Mouse (Mus musculus) liver, embryonic 15.5 days (tissue): ENCODE results near the gene Asic2. TPM values are rescaled to one million over a fixed set of nuclear protein-coding genes. Genes with fewer than 3 reads are reported as not detected.
A peak's percentile ranks its signal among the peaks of the same experiment; 100 is the strongest.

ENCODE experiments used
- ATAC-seq: fragments of 200-750 bp; cut with Nextera tagmentation; 2 replicates; pipeline ENCODE4 v1.8.0; 2017; ENCODE audit warnings: moderate number of reproducible peaks, mild to moderate bottlenecking, moderate library complexity; ENCODE audit not compliant: insufficient read depth
- H3K27ac ChIP-seq: fragments of 300-500 bp; sonication (generic); replicated peaks from 2 replicates; pipeline ENCODE4 v1.5.1; 2015; ENCODE audit warnings: mild to moderate bottlenecking, inconsistent platforms
- H3K27me3 ChIP-seq: fragments of 300-500 bp; sonication (generic); 2 replicates; pipeline ENCODE4 v1.6.1; 2015; ENCODE audit warnings: mild to moderate bottlenecking, inconsistent platforms
- H3K36me3 ChIP-seq: fragments of 300-500 bp; sonication (generic); replicated peaks from 2 replicates; pipeline ENCODE4 v1.6.1; 2015; ENCODE audit warnings: moderate library complexity, mild to moderate bottlenecking, inconsistent platforms
- H3K4me1 ChIP-seq: fragments of 300-500 bp; sonication (generic); replicated peaks from 2 replicates; pipeline ENCODE4 v1.6.1; 2015; ENCODE audit warnings: inconsistent platforms
- H3K4me2 ChIP-seq: fragments of 300-500 bp; sonication (generic); 2 replicates; pipeline ENCODE4 v1.6.1; 2015; ENCODE audit warnings: moderate library complexity, mild to moderate bottlenecking, inconsistent platforms
- H3K4me3 ChIP-seq: fragments of 300-500 bp; sonication (generic); replicated peaks from 2 replicates; pipeline ENCODE4 v1.5.1; 2015; ENCODE audit warnings: mild to moderate bottlenecking, inconsistent platforms
- H3K9ac ChIP-seq: fragments of 300-500 bp; sonication (generic); 2 replicates; pipeline ENCODE4 v1.6.1; 2015; ENCODE audit warnings: moderate library complexity, mild to moderate bottlenecking, inconsistent platforms
- H3K9me3 ChIP-seq: fragments of 300-500 bp; sonication (generic); replicated peaks from 2 replicates; pipeline ENCODE4 v1.6.1; 2016; ENCODE audit warnings: inconsistent platforms
- WGBS: fragments of 180-500 bp; shearing (Covaris S2); methylation state at CpG from one replicate; pipeline ENCODE4 v1.1.7; 2015; ENCODE audit warnings: mixed read lengths; ENCODE audit not compliant: insufficient replicate concordance; 5-methylcytosine and 5-hydroxymethylcytosine counted together
- polyA plus RNA-seq: library from polyadenylated mRNA; unstranded; fragments of >200 nt; fragmentation: Nextera tagmentation; extraction: Ambion mirVana; gene quantifications from 2 replicates; pipeline ENCODE4 v1.2.1, GENCODE M21; 2015

Gene Asic2
- polyA plus RNA-seq, 1 experiment from 2014 or later: 0.03 TPM

- Histone ChIP-seq H3K9ac (no peak overlapping the region), H3K27me3 (no peaks in the 10 kb centered on the region), H3K9me3 (no peaks in the 10 kb centered on the region), H3K4me1 (no peaks in the 10 kb centered on the region), H3K4me2 (no peak overlapping the region), H3K4me3 (no peak overlapping the region), H3K36me3 (no peaks in the 10 kb centered on the region), H3K27ac (no peak overlapping the region)
- ATAC-seq: no peak
- WGBS: 58% methylated on average over 4 of the region's 4 CpGs
Measured at GRCm38 (mm10) chr11:81163056-81163455, 805.2 kb downstream of the Asic2 start.

- no peak for ATAC-seq
- Histone ChIP-seq H3K27ac (no peak overlapping the region), H3K9ac (no peak overlapping the region), H3K9me3 (no peaks in the 10 kb centered on the region), H3K4me3 (no peak overlapping the region), H3K4me2 (no peak overlapping the region), H3K4me1 (0 out of 2 replicates have a peak, but pooled peaks cover 7% of the 10 kb centered on the region), H3K27me3 (peaks cover 64% of the 10 kb centered on the region), H3K36me3 (no peaks in the 10 kb centered on the region)
- WGBS: 14% methylated on average over 13 of the region's 13 CpGs
Measured at GRCm38 (mm10) chr11:81153841-81154240, 814.4 kb downstream of the Asic2 start.

GRCm38 (mm10) chr11:81153161-81153840 lies 815.0 kb downstream of the Asic2 start:
- Histone ChIP-seq H3K9ac (no peak overlapping the region), H3K9me3 (no peaks in the 10 kb centered on the region), H3K4me3 (0 out of 2 replicates have a peak overlapping the region, but pooled peaks have one; percentile 14), H3K36me3 (no peaks in the 10 kb centered on the region), H3K27ac (no peak overlapping the region), H3K4me2 (peak overlapping the region; percentile 51), H3K4me1 (0 out of 2 replicates have a peak, but pooled peaks cover 7% of the 10 kb centered on the region), H3K27me3 (peaks cover 64% of the 10 kb centered on the region)
- 1% methylated on average over 57 of the region's 57 CpGs for WGBS
- ATAC-seq: no peak

GRCm38 (mm10) chr11:81152460-81153160 lies 815.6 kb downstream of the Asic2 start:
- Histone ChIP-seq H3K27me3 (peaks cover 64% of the 10 kb centered on the region), H3K27ac (no peak overlapping the region), H3K4me1 (0 out of 2 replicates have a peak, but pooled peaks cover 7% of the 10 kb centered on the region), H3K4me3 (peak overlapping the region; percentile 21), H3K9me3 (no peaks in the 10 kb centered on the region), H3K9ac (no peak overlapping the region), H3K4me2 (peak overlapping the region; percentile 51), H3K36me3 (no peaks in the 10 kb centered on the region)
- 2% methylated on average over 54 of the region's 55 CpGs for WGBS
- no peak for ATAC-seq

DNA sequence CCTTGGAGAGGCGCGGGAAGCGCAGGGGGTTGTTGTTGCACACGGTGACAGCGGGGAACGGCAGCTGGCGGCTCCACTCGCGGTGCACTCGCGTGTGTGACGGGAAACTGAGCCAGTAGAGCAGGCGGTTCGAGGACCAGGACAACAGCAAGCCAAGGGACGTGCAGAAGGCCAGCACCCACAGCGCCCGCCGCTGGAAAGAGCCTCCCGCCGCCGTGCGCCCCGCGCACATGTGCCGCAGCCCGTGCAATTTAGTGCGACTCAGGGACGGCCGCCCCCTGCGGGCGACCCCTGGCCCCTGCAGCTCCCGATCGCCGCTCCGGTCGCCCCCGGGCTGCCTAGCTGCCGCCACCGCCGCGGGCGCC lies 816.3 kb downstream of the Asic2 start:
- peak overlapping the region; percentile 21; the same call in 1 of the 2 replicates for H3K4me3 ChIP-seq
- ATAC-seq: no peak
- 2% methylated on average over 42 of the region's 42 CpGs for WGBS
- peaks cover 64% of the 10 kb centered on the region for H3K27me3 ChIP-seq
- no peaks in the 10 kb centered on the region for H3K9me3 ChIP-seq
- peak overlapping the region; percentile 51 for H3K4me2 ChIP-seq
- H3K4me1 ChIP-seq: 0 out of 2 replicates have a peak, but pooled peaks cover 7% of the 10 kb centered on the region
- no peak overlapping the region for H3K9ac ChIP-seq
- H3K27ac ChIP-seq: no peak overlapping the region
- H3K36me3 ChIP-seq: no peaks in the 10 kb centered on the region

GRCm38 (mm10) chr11:81151286-81152020 lies 816.8 kb downstream of the Asic2 start:
- H3K4me1 ChIP-seq: 0 out of 2 replicates have a peak, but pooled peaks cover 7% of the 10 kb centered on the region
- no peak overlapping the region for H3K9ac ChIP-seq
- H3K9me3 ChIP-seq: no peaks in the 10 kb centered on the region
- H3K4me2 ChIP-seq: peak overlapping the region; percentile 51
- H3K27ac ChIP-seq: no peak overlapping the region
- WGBS: 3% methylated on average over 36 of the region's 36 CpGs
- ATAC-seq: no peak
- no peaks in the 10 kb centered on the region for H3K36me3 ChIP-seq
- peaks cover 63% of the 10 kb centered on the region for H3K27me3 ChIP-seq
- peak overlapping the region; percentile 21; the same call in 1 of the 2 replicates for H3K4me3 ChIP-seq

- Histone ChIP-seq H3K4me3 (no peak overlapping the region), H3K27ac (no peak overlapping the region), H3K9ac (no peak overlapping the region), H3K9me3 (no peaks in the 10 kb centered on the region), H3K36me3 (no peaks in the 10 kb centered on the region), H3K27me3 (peaks cover 58% of the 10 kb centered on the region), H3K4me1 (0 out of 2 replicates have a peak, but pooled peaks cover 7% of the 10 kb centered on the region), H3K4me2 (no peak overlapping the region)
- no peak for ATAC-seq
- 67% methylated on average over 8 of the region's 8 CpGs for WGBS
Measured at GRCm38 (mm10) chr11:81150621-81151020, 817.6 kb downstream of the Asic2 start.

DNA sequence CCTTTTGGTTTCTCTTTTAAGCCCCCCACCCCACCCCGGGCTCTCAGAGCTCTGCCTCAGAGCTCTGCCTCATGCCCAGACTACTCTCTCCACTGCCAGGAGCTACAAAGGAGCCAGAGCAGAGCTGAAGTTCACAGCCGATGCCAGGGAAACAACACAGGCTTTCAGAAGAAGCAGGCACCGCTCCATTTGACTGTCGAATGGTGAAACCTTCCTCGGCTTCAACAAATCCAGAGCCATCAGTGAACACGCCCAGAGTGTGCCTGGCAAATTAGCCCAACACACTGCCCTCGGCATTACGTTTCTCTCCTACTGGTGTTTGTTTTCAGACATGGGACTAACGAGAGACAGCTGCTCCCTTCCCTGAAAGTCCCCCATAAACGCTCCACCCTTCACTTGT lies 819.8 kb downstream of the Asic2 start:
- 55% methylated on average over 10 of the region's 10 CpGs for WGBS
- H3K27ac ChIP-seq: no peak overlapping the region
- 0 out of 2 replicates have a peak, but pooled peaks cover 7% of the 10 kb centered on the region for H3K4me1 ChIP-seq

GRCm38 (mm10) chr11:81146574-81147157 lies 821.6 kb downstream of the Asic2 start:
- 66% methylated on average over 9 of the region's 9 CpGs for WGBS
- H3K27ac ChIP-seq: no peak overlapping the region
- H3K36me3 ChIP-seq: no peaks in the 10 kb centered on the region
- no peak overlapping the region for H3K9ac ChIP-seq
- no peak overlapping the region for H3K4me3 ChIP-seq
- peaks cover 23% of the 10 kb centered on the region for H3K27me3 ChIP-seq
- no peak for ATAC-seq
- H3K9me3 ChIP-seq: no peaks in the 10 kb centered on the region
- H3K4me1 ChIP-seq: no peaks in the 10 kb centered on the region
- H3K4me2 ChIP-seq: no peak overlapping the region

More for the DNA sequence above, 819.8 kb downstream of the Asic2 start:
- Histone ChIP-seq H3K4me2 (no peak overlapping the region), H3K36me3 (no peaks in the 10 kb centered on the region), H3K4me3 (no peak overlapping the region), H3K9ac (no peak overlapping the region), H3K27me3 (peaks cover 40% of the 10 kb centered on the region), H3K9me3 (no peaks in the 10 kb centered on the region)
- ATAC-seq: no peak

GRCm38 (mm10) chr11:81135141-81135540 lies 833.1 kb downstream of the Asic2 start:
- H3K36me3 ChIP-seq: no peaks in the 10 kb centered on the region
- H3K4me2 ChIP-seq: no peak overlapping the region
- no peak overlapping the region for H3K27ac ChIP-seq
- ATAC-seq: no peak
- 37% methylated on average over 4 of the region's 4 CpGs for WGBS
- H3K4me3 ChIP-seq: no peak overlapping the region
- no peak overlapping the region for H3K9ac ChIP-seq
- H3K27me3 ChIP-seq: no peaks in the 10 kb centered on the region
- no peaks in the 10 kb centered on the region for H3K9me3 ChIP-seq
- no peaks in the 10 kb centered on the region for H3K4me1 ChIP-seq
